Mouse (Mus musculus) thymus, postnatal 4 days (tissue): ENCODE data around the gene Arap1.

Source experiments
- DNase-seq: peaks from one replicate; pipeline ENCODE4 v3.0.0; 2021

The Arap1 gene

DNA sequence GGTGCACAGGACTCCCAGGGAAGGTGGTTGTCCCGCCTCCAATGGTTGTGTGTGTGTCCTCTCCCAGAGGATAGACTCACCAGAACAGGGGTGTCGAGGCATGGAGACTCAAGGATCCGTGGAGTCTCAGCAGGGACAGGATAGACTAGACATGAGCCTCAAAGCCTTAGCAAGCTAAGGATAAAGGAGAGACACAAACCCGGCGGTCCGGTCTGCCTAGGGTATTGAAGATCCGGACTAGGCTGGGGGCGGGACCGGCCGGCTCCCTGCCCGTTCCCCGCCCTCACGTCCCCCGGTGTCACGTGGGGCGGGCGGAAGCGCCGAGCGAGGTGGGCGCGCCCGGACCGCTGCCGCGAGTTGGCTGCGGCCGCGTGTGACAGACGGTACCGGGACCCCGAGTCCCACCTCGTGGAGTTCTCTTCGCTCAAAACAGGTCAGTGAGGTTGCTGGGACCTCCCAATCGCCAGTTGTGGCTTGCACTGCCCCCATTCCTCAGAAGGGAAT lies at the start of gene Arap1:
Arap1 (plus strand) TSS at position 301 of the 504 bp plus-strand sequence.
- DNase-seq, result peak; percentile 74

DNA sequence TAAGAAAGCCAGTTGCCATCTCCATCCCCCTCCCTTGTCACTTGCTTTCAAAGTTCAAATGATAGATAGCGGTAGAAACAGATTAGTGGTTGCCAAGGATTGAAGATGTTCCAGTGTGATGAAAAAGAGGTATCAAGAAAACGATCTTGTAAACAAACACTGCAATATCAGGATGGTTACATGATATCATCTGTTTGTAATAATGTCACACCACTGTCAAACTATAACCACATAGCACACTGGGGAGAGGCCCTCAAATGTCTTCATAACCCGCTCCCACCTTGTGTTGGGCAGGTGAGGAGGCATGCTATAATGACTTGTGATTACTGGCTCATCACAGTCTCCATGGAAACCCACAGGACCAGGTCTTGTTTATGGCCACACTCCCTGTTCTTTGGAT lies 49.5 kb upstream of the Arap1 start:
- DNase-seq, result no peak

DNA sequence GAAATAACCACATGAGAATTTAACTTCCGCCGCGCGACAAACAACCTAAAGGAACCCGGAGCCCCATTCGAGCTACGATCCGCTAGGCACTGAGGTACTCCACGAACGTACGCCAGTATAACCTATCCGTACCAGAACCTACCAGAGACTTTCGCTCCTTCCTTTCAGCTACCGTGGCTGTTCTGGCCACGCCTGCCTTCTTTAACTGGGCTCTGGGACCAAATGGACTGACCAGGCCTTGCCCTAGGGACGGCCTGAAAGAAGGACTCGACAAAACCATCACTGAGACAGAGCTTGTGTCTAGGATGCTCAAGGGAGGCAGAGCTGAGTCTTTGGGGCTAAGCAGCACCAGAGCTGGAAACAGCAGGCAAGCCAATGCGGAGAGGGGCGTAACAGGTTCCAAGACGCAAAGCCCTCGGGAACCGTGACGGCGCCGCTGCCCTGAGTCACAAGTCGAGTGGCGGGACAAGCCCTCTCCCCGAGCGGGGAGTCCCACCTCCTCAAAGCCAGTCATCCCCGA lies 46.4 kb upstream of the Arap1 start:
- peak; percentile 68 for DNase-seq

DNA sequence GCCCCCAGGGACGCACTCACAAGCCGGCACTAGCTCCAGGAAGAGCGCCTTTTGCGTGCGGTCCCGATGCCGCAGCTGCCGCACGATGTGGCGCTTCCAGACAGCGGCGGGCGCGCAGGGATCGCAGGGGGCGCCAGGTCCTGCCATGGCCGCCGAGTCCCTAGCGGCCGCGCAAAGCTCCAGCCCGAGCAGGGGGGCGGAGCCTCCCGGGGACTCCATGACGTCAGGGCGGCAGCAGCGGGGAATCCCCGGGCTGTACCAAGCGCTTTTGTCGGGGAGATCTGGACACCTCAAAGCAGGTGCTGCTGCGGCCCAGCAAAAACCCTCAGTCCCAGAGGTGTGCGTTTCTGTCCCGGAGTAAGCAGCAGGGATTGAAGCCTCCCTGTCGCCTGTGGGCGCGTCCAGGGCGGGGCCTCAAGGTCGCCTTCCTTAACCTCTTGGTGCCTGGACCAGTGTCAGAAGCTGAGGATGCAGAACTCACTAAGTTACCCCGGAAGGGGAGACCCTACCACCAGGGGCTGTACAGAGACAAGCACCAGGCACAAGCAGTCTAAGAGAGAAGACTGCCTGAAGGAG lies 45.9 kb upstream of the Arap1 start, which contains the start of gene Atg16l2:
Atg16l2 (minus strand) TSS at position 371 of the 576 bp plus-strand sequence.
- peak; percentile 97 for DNase-seq

- no peak for DNase-seq
Observed at GRCm38 (mm10) chr7:101302691-101303090, 45.2 kb upstream of the Arap1 start.

DNA sequence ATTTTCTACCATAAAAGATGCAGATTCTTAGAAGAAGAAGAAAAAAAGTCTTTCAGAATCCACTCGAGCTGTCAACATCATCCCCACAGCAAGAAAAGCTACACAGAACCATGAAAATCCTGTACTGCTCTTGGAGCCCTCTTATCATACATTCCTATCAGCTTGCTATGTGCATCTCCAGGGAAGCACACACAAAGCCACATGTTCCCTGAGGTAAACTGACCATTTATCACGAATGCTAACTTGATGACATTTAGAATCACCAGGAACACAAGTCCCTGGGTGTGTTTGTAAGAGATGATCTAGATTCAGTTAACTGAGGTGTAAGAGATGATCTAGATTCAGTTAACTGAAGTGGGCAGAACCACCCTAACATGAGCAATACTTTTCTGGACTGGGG lies 41.0 kb upstream of the Arap1 start:
- DNase-seq, result no peak

DNA sequence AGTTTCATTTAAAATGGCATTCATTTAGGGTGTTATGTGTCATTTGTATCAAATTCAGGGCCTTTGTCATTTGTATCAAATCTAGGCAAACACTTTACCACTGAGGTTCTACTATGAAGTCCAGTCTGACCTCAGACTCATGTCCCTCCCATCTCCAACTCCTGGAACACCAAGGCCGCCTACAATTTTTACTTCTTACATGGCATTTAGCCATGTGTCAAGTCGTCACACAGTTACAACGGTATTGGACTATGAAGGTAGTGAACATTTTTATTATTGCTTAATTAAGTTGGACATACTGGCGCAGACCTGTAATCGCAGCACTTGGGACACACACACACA lies 37.9 kb upstream of the Arap1 start:
- DNase-seq, result no peak

DNA sequence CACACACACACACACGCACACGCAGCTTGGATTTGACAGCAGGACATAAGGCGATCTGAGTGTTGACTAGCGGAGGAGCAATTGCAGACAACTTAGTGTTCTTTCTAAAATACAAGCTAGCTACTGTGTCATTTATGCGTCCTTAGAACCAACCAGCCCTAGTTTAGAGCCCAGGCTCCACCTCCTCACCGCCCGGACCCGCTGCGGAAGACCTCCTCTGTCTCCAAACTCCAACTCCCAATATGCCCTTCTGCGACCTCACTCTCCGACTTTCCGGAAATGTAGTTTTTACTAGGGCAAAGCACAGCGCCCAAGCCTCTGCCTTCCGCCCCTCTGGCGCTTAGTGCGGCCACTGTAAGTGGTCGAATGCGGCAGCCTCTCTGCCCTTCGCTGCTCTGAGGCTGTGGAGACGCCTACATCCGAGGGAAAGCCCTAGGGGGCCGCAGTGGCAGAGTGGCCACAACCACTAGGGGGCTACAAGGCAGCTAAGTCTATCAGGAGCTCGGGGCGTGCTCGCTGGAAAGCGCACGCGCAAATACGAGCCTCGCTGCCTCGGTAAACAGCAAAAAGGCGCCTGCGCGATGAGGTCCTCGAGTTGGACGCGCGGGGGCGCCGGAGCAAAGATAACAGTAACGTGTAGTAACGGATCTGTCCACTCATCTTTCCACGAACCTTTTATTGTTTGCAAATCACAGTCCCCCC lies 37.4 kb upstream of the Arap1 start:
- peak; percentile 98 for DNase-seq

- DNase-seq, result no peak
Observed at GRCm38 (mm10) chr7:101311061-101311460, 36.8 kb upstream of the Arap1 start.

GRCm38 (mm10) chr7:101313033-101313432 lies 34.8 kb upstream of the Arap1 start:
- DNase-seq, result no peak

- DNase-seq, result no peak
Observed at GRCm38 (mm10) chr7:101314396-101314795, 33.5 kb upstream of the Arap1 start.

DNA sequence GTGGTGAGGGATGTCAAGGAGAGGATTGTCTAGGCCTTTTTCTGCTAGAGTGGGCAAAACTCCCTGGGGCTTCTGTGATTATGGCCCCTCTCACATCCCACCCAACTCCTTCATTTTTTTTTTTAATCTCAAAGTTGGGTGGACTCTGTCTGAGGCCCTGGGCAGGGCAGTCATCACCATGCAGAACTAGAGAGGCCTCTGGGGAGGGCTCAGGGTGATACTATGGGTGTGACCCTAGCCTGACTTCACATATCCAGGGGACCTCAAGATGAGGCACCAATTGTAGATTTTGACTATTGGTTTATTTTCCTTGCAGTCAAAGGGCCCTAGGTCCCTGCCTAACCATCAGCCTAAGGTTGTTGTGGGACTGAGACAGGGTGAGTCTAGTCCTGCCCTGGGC lies 32.2 kb upstream of the Arap1 start:
- DNase-seq, result no peak

GRCm38 (mm10) chr7:101316591-101317001 lies 31.3 kb upstream of the Arap1 start:
- DNase-seq, result no peak

DNA sequence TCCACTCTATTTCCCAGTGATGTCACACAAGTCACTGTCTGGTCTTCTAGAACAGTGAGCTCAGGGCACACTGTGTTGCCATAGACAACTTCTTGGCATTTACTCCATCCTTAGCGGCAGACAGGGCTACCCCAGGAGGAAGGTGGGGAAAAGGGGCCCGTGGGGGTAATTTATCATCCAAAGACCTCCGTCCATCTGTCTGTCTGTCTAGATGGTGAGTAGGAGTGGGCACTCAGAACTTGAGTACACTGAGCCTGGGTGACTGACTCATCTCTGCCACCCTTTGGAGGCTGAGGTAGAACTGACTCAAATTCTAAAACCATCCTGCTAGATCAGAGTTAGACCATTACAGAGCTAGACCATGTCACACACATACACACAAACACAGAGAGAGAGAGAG lies 30.9 kb upstream of the Arap1 start, which contains the start of gene Stard10:
Stard10 (plus strand) TSS at position 73 of the 400 bp plus-strand sequence.
- DNase-seq, result no peak

DNA sequence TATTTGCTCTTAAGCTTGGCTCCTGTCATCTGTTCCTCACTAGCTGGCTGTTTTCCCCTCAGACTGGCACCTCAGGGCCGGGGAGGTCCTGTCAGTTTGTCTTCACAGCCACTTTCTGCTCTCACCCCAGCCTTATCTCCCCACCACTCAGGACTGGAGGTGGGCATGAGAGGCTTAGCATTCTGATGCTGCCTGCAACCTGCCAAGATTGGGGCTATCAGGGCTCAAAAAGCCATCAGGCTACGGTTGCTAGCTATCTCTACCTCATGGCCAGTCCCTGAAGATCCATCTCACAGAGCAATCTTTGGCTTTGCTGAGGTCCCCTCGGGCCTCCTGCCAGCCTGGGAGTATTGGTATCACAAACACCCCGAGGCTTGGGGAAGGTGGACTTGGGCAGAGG lies 29.0 kb upstream of the Arap1 start:
- DNase-seq, result no peak

GRCm38 (mm10) chr7:101319796-101320195 lies 28.1 kb upstream of the Arap1 start:
- DNase-seq, result no peak

- DNase-seq, result no peak
Observed at GRCm38 (mm10) chr7:101320399-101321217, 27.3 kb upstream of the Arap1 start.

GRCm38 (mm10) chr7:101321218-101321827 lies 26.5 kb upstream of the Arap1 start:
- peak; percentile 64 for DNase-seq

DNA sequence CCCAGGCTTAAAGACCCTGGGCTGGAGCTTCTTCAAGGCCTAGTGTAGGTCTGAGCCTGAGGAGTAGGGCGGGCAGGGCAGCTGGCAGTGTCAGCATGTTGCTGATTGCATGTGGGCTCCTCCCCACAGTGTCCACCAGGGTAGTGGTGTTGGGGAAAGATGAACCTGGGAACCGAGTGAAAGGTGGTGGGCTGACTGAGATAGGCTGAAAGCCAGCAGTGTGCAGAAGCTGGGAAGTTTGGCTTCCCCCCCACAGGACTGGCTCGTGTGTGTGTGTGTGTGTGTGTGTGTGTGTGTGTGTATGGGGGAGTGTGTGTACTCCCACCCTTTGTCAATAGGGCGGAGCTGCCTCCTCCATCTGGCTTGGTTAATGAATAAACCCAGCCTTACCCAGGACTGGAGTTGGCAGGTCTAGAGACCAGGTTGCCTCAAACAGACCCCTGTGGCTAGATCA lies 24.7 kb upstream of the Arap1 start:
- DNase-seq, result no peak

- no peak for DNase-seq
Observed at GRCm38 (mm10) chr7:101324142-101324962, 23.5 kb upstream of the Arap1 start.

DNA sequence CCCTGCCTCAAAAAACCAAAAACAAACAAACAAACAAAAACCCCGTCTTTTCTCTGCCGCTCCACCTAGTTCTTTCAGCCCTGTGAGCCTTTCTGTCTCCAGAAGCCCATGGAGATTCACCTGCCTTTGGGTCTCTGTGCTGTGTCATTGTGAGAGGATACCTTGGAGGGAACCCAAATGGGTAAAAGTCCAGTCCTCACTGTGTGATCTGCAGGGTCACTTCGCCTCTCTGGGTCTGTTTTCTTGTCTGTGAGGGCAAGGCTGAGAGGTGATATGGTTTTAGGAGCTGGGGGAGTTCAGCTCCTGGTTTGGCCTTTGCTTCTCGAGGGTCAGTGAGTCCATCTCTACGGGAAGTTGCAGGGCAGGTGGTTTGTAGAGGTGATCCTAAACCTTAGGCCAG lies 21.9 kb upstream of the Arap1 start:
- DNase-seq, result no peak

- DNase-seq, result no peak
Observed at GRCm38 (mm10) chr7:101327263-101327662, 20.6 kb upstream of the Arap1 start.
